Mouse (Mus musculus): ENCODE measurements around the gene Slc22a17.
A peak's percentile ranks its signal among the peaks of the same experiment; 100 is the strongest.
"Not testable (repeated sequence)": the region's sequence is repeated elsewhere in the genome, so short reads cannot be mapped to it uniquely, and the experiment has no call there.

The Slc22a17 gene

DNA sequence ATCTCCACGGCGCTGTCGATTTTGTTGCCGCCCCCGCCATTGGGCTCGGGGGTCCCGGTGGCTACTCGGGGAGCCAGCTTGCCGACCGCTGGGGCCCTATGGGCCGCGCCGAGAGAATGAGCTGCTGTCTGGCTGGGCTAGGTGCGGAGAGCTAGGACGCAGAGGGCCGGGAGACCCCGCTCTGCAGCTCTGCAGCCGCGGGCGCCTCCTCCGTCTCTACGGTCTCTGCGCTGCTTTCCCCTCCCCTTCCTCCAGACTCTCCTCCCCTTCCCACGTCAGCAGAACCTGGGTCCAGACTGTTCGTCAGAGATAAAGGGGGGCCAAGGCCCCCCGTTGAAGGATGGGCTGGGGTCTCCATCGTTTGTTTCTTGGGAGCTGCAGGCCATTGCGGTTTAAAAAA is at the start of gene Slc22a17:
Gene Slc22a17 (minus strand): TSS at position 247 of the 400 bp plus-strand sequence.
- DNase-seq (ENCODE audit: low read depth, low spot score) = peak; percentile 94

DNA sequence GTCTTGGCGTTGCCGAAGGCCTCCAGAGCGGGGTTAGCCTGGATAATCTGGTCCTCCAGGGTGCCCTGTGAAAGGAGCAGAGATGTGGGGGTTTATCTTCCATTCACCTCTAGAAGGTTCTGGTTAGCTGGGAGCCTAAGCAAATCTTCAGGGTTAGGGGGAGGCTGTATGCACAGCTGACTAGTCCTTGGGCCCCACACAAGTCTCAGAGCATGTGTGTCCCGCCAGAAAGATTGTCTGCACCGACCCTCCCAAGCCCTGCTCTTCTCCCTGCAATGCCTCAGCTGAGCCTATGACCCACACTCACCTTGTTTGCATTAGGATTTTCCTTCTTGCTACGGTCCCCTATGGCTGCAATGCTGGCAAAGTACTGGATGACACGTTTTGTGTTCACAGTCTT is 49.8 kb upstream of the Slc22a17 start:
- DNase-seq (ENCODE audit: low read depth, low spot score) = no peak

DNA sequence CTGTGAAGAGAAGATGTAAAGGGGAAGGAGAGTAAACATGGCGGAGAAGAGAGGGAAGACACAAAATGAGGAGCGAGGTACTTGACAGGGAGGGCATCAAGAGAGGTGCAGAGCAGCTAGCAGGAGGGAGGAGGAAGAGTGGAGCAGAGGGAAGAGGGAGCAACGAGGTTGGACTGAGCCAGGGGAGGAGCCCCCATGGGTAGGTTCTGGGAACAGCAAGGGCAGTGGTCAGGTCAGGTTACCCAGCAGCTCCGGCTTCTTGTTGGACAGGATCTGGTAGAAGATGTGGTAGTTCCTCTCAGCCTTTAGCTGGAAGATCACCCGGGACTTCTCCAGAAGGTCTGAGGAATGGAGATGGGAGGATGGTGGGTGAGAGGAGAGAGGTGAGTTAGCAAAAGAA is 48.6 kb upstream of the Slc22a17 start:
- no peak for DNase-seq (ENCODE audit: low read depth, low spot score)

DNA sequence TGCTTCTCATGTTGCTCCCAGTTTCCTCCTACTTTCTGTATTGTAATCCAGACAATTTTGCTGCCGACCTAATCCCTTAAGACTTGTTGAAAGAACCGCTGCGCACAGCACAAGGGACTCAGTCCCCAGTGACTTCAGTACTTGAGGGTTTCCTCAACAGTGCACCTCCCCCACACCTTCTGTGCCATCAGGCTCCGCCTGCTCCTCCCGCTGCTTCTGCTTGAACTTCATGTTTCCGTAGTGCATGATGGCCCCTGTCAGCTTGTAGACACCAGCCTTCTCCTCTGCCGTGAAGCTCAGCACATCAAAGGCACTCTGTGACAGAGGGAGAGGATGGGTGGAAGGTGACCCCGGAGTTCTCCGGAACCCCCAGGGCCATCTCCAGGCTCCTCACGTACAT is 47.8 kb upstream of the Slc22a17 start:
- peak; percentile 50 for DNase-seq (ENCODE audit: low read depth, low spot score)

DNA sequence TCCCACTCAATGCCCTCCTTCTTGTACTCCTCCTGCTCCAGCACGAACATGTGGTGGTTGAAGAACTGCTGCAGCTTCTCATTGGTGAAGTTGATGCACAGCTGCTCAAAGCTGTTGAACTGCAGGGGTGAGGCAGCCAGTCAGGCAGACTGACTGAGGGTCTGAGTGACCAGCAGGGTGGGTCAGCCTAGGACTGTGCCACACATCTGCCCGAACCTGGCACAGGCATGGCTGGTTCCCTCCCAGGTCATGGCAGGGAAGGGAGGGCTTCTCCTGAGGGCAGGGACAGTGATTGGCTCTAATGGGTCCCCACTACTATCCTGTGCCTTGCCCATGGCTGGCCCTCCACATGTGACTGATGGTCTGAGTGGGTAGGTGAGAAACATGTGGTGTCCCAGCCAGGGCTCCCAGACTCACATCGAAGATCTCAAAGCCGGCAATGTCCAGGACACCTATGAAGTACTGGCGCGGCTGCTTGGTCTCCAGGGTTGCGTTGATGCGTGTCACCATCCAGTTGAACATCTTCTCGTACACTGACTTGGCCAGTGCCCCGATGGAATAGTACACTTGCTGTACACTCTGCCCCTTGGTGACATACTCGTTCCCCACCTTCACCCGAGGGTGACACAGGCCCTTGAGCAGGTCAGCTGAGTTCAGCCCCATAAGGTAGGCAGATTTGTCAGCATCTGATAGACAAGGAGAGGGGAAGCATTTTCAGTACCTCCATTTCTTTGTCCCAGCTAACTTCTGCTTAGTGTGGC is 47.1 kb upstream of the Slc22a17 start:
- not testable (repeated sequence) for DNase-seq (ENCODE audit: low read depth, low spot score)

DNA sequence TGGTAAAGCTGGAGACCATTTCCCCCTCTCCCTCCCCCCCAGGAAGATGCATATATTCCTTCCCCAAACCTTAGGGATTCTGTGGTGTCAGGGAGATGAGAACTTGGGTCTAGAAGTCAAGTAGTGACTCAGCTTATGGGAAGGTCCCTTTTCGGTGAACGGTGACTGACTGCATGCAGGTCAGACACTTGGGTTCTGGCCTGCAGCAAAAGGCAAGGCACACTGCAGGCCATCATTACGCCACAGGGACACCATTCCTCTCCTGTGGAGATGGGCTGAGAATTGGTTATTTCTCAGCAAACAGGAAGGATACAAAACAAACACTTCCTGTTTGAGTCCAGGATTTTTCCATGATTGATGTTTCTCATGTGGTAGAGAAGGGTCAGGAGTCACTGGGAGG is 46.3 kb upstream of the Slc22a17 start:
- no peak for DNase-seq (ENCODE audit: low read depth, low spot score)

DNA sequence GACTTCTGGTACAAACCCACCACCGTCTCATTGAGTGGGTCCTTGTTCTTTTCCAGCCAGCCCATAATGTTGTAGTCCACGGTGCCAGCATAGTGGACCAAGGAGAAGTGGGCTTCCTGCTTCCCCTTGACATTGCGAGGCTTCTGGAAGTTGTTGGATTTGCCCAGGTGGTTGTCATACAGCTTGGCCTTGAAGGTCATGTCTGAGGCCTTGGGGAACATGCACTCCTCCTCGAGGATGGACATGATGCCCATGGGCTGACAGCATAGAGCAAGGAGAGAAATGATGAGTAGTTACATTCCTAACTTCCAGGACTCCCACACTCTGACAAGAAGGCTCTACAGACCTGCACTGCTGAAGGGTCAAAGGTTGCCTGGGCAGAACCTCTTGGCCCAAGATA is 45.6 kb upstream of the Slc22a17 start:
- no peak for DNase-seq (ENCODE audit: low read depth, low spot score)

DNA sequence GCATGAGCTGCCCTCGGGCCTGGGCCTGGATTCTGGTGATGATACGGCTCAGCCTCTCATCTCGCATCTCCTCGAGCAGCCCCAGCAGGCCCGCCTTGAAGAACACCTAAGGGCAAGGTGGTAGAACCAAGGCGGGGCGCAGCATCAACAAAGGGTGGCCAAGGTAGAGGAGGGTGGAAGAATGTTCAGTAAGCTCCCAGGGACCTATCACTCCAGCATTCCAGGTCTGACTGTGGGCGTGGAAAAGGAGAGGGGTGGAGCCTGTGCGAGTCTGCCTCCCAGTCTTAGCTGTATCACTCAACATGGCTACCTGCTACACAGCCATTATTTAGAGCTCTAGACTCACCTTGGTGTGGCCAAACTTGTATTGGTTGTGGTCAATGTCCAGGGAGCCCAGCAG is 43.6 kb upstream of the Slc22a17 start:
- DNase-seq (ENCODE audit: low read depth, low spot score) = no peak

DNA sequence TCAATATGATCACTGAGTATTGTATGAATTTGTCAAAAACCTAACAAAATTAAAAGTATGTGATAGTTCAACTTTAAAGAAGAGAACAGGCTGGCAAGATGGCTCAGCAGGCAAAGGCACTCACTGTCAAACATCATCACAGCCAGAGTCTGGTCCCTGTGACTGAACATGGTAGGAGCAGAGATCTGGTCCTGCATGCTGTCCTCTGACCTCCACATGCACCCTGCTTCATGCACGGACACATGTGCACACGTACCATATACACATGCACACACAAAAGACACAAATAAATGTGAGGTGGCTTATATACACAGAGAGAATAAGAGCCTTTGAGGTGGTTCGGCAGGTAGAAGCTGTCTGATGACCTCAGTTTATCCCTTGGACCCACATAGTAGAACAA is 42.5 kb upstream of the Slc22a17 start:
- DNase-seq (ENCODE audit: low read depth, low spot score) = no peak

DNA sequence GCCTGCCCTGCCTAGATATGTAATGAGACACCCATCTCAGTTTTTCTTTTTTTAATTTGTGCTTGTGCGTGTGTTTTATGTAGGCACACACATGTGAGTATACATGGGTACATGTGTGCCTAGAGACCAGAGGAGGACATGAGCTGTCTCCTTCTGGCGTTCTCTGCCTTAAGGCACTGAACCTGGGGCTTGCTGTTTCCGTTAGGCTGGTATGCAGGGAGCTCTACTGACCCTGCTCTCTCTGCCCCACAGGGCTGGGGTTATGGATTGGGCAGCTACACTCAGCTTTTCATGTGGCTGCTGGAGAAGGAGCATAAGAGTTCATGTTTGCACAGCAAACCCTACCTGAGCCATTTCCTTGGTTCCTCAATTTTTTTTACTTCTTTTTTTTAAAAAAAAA is 41.5 kb upstream of the Slc22a17 start:
- DNase-seq (ENCODE audit: low read depth, low spot score) = no peak

DNA sequence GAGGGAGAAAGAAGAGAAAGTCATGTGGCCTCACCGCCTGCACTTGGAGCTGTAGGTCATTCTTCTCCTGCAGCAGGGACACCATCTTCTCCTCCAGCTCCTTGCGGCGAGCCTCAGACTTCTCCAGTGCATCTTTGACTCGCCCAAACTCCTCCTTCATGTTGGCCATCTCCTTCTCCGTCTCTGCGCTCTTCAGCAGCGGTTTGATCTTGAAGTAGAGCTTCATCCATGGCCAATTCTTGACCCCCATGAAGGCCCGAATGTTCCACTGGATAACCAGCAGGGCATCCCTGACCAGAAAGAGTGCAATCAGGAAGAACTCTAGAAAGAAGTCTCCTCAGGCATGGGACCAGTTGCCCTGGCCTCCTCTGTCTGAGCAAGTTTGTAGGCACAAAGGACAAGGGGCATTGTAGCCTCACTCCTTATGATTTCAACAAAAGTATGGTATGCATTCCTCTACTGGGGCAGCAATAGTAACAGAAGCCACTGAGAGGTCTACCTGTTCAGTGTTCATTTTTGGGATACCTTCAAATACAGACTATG is 40.8 kb upstream of the Slc22a17 start:
- no peak for DNase-seq (ENCODE audit: low read depth, low spot score)

GRCm38 (mm10) chr14:54951587-54951986 is 38.7 kb upstream of the Slc22a17 start:
- DNase-seq (ENCODE audit: low read depth, low spot score) = no peak

- DNase-seq (ENCODE audit: low read depth, low spot score) = no peak
These were observed 37.6 kb upstream of the Slc22a17 start for GRCm38 (mm10) chr14:54950493-54950892.

GRCm38 (mm10) chr14:54948781-54949180 is 35.8 kb upstream of the Slc22a17 start:
- no peak for DNase-seq (ENCODE audit: low read depth, low spot score)

GRCm38 (mm10) chr14:54947008-54947407 is 34.1 kb upstream of the Slc22a17 start:
- DNase-seq (ENCODE audit: low read depth, low spot score) = not testable (repeated sequence)

- peak; percentile 57 for DNase-seq (ENCODE audit: low read depth, low spot score)
These were observed 33.2 kb upstream of the Slc22a17 start for GRCm38 (mm10) chr14:54945975-54946704.

DNA sequence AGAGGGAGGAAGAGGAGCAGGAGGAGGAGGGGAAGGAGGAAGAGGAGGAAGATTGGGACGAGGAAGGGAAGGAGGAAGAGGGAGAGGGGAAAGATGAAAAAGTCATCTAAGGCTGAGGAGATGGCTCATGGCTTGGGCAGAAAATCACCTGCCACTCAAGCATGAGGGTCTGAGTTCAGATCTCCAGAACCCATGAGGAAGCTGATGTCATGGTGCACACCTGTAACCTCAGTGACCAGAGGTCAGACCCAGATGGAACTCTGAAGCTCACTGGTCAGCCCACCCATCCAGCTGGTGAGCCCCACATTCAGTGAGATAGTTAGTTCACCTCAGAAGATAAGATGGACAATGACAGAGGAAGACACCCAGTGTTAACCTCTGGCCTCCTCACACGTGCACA is 32.0 kb upstream of the Slc22a17 start:
- DNase-seq (ENCODE audit: low read depth, low spot score) = no peak

GRCm38 (mm10) chr14:54943971-54944370 is 31.0 kb upstream of the Slc22a17 start:
- DNase-seq (ENCODE audit: low read depth, low spot score) = no peak

DNA sequence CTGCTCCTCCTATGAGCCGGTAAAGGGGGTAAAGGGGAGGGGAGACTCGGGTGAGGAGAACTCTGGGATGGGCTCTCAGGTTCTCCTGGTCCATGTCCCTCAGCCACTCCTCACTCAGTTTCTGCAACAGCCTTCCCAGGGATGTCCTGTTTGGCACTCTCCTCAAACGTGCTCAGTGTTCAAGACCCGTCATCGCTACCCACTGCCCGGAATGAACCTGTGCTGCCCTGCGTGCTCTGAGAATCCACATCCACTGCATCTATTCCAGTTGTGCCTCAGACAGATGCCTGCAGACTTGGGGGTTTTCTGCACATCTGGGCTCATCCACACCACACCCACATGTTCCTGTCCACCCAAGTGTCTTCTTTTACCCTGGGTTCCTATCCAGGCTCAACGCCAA is 29.5 kb upstream of the Slc22a17 start:
- no peak for DNase-seq (ENCODE audit: low read depth, low spot score)

- no peak for DNase-seq (ENCODE audit: low read depth, low spot score)
These were observed 28.4 kb upstream of the Slc22a17 start for GRCm38 (mm10) chr14:54941024-54941978.

DNA sequence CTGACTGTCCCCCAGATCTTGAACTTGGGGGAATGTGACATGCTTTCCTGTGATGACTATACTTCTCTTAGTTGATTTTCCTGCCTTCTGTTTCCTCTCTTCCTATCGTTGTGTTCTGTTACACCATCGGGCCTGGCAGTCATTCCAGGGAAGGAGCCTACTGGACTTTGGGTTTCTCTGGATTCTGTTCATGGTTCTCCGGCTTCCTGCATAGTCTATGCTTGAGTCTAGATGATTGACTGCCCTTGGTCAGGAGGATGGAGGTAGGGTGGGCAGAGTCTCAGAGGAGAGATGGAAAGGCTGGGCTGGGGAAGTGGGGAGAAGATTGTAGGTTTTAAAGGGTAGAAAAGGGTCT is 27.2 kb upstream of the Slc22a17 start:
- no peak for DNase-seq (ENCODE audit: low read depth, low spot score)
